Mouse (Mus musculus) thymus, adult 2 months (tissue): ENCODE data around the gene Tmprss12.

Source experiments
- CTCF ChIP-seq: fragments of 200-500 bp; IDR thresholded peaks from 2 replicates; pipeline ENCODE4 v1.5.1; 2012; ENCODE audit warnings: mild to moderate bottlenecking, control low read depth, low read length, moderate library complexity, borderline replicate concordance; ENCODE audit not compliant: control insufficient read depth, poor library complexity, insufficient read depth; ENCODE audit errors: extremely low read depth
- POLR2A ChIP-seq: fragments of 200-500 bp; IDR thresholded peaks from 2 replicates; pipeline ENCODE4 v1.6.1; 2012; ENCODE audit warnings: mild to moderate bottlenecking, low read length, control low read depth, moderate library complexity; ENCODE audit not compliant: control insufficient read depth, poor library complexity, insufficient read depth; ENCODE audit errors: extremely low read depth

DNA sequence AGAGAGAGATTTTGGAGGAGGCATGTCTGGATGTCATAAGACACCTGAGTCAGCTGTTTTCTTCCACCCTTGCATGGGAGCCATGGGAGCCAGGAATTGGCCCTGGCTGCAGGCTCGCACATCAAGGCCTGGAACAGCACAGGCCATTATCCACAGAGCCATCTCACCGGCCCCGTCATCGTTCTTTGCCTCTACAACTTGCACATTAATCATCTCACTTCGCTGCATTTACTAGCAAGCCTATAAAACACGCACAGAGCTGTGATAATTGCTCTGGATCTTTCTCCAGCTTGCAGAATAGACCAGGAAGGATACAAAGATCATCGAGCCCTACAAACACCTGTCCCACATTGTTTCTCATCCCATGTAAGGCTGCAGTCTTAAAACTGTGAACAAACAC is 50.1 kb downstream of the Tmprss12 start:
- TF ChIP-seq CTCF (no peak), POLR2A (no peak)
